Mouse (Mus musculus) lung, postnatal 0 days (tissue): ENCODE data around the gene Trmt2a.

Source experiments
- CTCF ChIP-seq: IDR thresholded peaks from 2 replicates; pipeline ENCODE4 v1.5.1; 2016; ENCODE audit warnings: antibody characterized with exemption, mild to moderate bottlenecking
- EP300 ChIP-seq: IDR thresholded peaks from 2 replicates; pipeline ENCODE4 v1.6.1; 2016; ENCODE audit warnings: antibody characterized with exemption, mild to moderate bottlenecking, control low read depth

DNA sequence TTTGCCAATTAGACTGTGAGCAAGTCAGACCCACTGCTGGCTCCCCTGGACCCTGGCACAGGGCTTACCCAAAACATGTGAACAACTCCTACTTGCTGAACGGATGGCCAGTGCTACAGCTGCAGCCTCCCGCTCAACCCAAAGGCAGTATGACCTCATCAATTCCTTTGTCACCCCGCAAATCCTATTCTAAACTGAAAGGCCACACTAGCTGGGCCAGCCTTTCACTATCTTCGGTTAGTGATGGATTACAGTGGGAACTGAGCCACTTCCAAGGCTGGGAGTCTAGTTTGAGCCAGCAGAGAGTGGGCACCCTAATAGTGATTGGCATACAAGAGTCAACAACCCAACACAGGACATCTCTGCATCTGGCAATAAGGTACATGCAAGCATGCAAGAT, 39.7 kb downstream of the Trmt2a start:
- TF ChIP-seq CTCF: no peak
- no peak for TF ChIP-seq EP300
